Mouse (Mus musculus) kidney, adult 18-20 months (tissue): ENCODE results near the gene Thoc6.

Source experiments
- DNase-seq: peaks from one replicate; pipeline ENCODE4 v3.0.0; 2021

Thoc6 gene

DNA sequence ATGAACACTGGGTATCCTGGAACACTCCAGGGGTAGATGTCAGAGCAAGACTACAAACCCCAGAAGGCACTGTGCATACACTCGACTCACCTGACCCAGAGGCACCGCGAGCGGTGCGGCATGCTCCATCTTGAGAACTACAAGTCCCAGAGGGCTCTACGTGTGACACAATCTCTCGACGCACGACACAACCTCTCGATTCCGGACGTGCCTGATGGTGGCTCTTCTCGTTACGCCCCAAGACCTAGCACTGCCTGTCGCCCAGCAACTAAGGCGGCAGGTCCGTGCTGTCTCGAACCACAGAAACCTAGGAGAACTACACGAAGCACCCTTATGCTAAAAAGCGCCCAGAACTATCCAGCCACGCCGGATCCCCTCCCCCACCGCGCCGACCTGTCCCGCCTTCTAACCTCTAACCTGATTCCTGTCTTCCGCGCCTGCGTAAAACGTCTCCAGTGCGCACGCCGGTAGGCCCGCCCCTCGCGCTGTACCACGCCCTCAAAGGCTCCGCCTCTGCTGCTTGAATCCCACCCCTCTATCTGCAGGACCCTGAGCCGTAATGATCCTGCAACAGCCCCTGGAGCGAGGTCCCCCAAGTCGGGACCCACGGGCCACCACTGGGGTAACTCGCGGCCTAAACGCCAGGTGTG, at the start of gene Thoc6, which contains the start of gene Hcfc1r1:
Thoc6 (minus strand) TSS at position 459 of the 650 bp plus-strand sequence.
Hcfc1r1 (plus strand) TSS at position 173 of the 650 bp plus-strand sequence.
- peak; percentile 97 for DNase-seq

DNA sequence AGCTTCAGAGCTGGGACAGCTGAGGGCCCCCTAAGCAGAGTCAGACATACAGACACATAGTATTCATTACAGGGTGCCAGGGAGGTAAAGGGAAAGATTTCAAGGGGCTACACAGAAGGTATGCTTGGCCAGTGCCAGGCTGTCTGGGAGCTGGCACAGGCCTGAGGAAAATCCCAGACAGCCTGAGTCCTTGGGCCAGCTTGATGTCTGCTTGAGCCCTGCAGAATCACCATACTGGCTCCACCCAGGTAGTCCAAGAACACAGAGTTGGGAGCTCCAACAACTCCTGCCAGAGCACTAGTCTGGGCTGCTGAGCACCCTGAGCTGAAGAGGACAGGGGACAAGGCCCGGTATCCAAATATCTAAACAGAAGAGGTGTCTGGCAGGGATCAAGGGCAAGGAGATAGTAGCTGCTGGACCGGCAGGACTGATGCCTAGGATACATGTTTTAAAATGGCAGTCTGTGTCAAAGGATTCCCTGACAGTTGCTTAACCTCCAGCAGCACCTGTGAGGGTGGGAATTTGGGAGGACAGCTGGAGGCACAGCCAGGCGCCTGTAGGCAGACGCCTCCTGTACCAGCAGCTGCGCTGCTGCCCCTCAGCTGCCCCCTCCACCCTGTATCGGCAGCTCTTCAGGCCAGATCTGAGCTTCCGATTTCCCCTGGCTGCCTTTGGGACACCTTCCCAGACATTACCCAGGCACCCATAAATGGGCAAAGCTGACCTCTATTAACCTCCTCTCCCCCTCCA, 48.9 kb upstream of the Thoc6 start, which contains the start of gene 1520401A03Rik:
1520401A03Rik (minus strand) TSS at position 408 of the 750 bp plus-strand sequence.
- no peak for DNase-seq

DNA sequence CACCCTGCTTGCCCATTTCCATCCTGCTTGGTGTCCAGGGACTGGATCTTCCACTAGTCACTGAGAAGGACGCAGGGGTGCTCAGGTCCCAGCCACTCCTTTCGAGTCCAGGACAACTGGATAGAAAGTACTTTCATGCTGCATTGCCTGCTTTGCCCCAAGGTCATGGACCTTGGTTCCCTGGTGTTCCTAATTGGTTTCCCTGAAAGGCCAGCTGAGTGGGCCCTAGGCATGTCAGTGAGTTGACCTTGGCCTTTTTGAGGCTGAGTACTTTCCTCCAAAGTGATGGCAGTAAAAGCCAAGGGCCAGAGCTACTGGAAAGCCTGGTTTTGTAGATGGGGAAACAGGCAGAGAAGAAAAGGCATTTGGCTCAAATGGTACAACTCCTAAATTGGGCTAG, 48.2 kb upstream of the Thoc6 start:
- DNase-seq: no peak

DNA sequence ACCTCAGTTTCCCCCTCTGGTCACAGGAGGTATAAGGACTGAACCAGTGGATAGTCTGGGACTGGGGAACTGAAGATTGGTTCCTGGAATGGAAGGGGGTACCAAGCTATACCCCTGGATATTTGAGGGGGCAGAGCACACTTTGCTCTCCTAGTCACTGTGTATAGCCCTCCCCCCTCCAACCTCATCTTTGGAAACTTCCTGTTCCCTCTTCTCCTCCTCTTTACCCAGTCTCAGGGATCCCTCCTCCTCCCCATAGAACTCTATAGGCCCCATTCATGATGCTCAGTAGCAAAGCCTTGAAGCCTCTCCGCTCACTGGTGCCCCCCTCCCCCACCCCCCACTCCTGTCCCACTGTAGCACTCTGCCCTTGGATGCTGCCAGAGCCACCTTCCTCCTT, 45.8 kb upstream of the Thoc6 start:
- no peak for DNase-seq

DNA sequence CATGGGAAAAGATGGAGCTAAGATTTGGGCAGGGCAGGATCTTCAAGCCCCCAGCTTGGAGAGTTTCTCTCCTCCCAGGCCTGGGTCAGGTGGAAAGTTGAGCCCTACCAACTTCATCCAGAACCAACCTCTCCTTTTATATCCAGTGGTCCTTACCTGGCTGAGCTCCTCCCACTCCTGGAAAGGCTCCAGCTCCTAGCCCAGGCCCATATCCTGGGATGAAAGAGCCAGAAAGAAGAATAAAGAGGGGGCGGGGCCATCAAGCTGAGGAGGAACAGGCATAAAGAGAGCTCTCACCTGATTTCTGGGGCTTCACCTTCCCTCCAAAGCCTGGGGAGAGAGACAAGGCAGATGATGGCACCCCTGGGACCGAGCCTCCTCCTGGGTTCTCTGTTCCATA, 43.3 kb upstream of the Thoc6 start:
- no peak for DNase-seq

DNA sequence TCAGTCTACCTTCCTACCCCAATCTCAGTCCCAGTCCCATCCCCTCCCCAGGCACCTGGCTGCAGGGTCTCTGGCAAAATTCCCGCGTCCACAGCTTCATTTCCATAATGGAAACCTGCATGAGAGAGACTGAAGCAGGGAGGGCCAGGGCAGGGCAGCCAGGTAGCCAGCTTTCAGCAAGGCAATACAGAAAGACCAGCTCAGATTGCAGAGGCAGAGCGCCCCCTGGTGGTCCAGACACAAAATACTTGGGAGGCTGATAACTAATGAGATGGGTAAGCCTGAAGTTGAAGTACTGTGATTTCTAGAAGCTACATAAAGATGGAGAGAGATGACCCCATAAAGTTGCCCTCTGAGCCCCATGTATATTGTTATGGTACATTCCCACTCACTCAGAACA, 32.5 kb upstream of the Thoc6 start:
- peak; percentile 80 for DNase-seq

DNA sequence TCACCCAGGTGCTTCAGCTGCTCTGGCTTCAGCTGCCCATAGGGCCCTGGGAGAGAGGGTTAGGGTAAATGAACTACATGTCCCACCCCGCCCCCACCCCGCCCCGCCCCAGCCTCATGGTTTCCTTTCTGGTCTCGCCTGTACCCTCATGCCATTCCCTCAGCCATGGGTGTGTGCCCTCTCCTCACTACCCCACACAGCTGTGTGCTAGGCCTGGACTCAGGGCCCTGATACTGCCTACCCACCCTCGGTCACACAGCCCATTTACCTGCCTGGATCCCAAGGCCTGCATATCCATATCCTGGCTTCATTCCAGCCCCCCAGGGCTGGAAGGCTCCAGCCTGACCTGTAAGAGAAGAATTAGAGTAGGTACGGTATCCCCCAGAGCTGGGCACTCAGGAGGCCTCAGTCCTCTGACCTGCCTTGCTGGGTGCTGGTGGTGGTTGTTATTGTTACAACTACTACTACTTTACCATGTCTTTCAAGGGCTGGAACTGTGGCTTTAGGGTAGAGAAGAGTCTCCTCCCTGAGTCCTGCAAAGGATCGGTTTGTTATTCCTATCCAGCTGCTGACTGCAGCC, 31.9 kb upstream of the Thoc6 start:
- DNase-seq: no peak

DNA sequence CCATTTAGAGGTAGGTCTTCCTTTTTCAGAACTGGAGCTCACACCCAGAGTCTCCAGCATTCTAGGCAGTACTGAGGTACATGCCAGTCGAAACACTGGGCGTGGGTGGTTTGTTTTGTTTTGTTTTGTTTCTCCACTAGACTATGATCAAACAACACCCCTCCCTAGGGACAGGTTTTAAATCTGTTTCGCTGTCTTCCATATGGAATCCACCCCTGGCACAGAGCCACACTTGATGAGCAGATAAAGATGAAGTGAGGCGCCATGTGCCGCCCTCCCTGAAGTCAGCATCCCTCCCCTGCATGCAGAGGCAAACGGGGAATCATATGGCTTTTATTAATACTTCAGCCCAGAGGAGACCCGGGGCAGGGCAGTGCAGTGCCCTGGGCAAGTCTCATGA, 31.1 kb upstream of the Thoc6 start:
- DNase-seq: no peak

DNA sequence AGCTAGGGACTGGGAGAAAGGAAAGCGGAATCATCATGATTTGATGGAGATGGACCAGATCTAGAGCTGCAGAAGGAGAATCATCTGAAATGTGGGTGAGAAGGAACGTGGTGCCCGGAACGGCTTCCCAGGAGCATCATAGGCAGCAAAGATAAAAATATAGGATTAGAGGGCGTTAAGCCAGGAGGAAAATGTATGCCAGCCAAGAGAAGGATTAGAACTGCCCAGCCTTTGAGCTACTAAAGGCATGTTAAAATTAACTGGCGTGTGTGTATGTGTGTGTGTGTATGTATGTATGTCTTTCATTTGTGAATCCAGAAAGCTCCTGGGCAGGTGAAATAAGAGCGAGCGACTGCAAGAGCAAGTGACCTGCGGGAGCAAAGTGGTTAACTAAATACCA, 29.6 kb upstream of the Thoc6 start:
- no peak for DNase-seq

DNA sequence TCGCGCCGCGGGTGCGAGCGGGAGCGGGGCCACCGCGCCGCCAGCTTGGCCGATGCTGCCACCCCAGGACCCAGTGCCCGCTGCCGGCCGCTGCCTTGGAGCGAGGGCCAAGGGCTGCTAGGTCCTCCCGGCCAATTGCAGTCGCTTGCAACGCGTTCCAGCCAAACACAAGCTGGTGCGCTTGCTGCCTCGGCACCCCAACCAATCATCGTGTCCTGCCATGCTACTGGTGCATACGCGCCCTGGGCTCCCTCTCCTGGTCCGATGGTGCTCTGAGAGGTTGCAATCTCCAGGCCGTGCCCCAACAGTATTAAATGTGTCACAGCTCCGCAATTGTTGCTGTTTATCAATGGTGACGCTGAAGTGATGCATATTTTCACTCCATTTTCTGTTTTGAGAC, 26.4 kb upstream of the Thoc6 start:
- DNase-seq: peak; percentile 91

DNA sequence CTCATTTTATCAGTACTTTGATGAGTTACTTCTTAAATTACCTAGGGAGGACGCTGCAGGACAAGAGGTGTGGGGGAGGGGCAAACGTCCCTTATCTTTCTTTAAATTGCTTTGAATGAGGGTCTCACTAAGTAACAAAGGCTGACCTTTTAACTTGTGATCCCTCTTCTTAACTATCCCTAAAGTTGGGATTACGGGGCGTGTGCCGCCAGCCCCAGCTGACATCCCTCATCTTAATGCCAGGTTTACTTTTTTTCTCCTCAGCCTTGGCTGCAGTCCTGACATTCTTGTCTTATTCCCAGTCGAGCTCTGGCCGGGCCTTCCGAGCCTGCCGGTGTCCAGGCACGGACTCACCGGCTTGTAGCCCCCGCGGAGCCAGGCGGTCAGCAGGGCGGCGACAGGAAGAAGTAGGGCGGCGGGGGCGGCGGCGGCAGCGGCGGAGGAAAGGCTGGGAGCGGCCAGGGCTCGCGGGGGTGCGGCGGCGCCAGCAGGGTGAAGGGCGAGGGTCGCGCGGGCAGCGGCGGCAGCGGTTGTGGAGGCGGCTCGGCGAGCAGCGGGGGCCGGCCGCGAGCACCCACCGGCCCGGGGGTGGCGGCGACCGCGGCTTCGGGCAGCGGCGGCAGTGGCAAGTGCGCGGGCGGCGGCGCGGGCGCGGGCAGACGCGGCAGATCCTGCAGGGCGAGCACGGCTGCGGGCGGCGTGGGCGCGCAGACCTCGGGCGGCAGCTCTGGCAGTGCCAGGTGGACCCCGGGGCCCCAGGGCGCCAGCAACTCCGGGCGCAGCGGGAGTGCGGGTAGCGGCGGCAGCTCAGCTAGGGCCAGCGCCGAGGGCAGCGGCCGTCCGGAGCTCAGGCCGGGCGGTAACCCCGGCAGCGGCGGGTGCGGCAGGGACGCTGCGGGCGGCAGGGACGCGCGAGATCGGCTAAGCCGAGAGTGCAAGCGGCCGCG, 25.7 kb upstream of the Thoc6 start:
- DNase-seq: peak; percentile 51

DNA sequence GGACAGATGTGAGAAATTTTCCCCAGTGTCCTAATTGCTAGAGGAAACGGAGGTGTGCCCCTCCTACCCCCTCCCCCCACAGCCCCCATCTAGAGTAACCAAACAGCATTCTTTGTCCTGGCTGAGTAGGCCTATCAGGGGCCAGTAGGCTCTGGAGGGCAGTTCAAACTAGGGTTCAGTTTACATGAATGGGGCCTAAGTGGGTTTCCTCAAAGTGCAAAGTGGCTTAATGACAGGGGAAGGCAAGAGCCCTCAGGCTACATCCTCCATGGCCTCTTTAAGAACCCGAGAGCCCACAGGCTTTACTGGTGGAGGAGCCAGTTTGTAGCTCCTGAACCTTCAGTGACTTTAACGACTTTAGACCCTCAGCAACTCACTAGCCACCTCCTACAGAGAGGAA, 22.1 kb upstream of the Thoc6 start:
- DNase-seq: no peak

DNA sequence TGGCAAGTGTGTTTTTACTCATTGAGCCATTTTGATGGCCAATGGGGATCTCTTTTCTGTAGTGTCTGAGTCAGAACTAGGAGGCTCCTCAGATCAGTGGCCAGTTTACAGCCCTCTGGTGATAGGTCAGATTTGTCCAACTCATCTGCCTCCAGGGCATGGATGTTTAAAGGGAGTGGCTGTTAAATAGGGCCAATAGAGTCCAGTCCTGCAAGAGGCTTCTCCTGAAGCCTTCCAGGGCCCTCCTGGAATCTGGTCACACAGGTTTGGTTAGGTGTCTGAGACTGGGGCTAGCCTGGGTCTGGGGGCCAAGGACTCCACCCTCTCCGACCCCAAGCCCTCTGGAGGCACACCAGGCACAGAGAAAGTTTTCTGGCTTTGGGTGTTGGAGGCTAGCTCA, 20.8 kb upstream of the Thoc6 start:
- no peak for DNase-seq

DNA sequence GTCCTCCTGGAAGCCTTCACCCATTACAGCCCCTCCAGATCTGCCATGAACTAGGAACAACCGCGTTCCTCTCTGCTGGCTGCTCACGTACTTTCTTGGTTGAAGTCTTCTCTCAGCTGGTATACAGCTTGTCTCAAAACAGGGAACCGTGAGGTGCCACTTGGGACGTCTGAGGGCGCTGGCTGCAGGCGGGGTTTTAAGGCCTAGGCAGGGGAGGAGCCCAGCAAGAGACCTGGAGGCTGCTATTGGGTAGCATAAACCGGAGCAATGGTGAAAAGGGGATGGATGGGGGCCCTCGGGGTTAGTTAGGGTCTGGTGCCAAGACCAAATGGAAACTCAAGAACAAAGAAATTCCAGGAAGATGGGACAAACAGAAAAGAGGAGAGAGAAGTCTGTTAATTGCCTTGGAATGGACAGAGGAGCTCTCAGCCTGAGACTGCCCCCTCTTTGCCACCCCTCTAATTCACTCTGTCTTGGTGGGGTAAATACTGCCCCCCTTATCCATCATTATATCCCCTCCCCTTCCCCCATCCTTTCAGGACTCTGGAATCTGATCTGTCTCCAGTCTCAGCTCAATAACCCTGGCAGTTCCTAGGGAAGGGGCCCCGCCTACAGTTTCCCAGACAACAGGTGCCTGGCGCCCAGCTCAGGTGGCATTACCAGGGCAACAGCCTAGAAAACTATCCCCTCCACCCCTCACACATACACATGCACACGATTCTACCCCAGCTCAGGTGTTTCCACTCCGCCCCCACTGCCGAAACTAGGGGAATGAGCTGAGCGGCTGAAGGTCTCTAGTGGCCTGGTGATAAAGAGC, 10.4 kb upstream of the Thoc6 start, which contains the start of gene Cldn9:
Cldn9 (minus strand) TSS at position 171 of the 817 bp plus-strand sequence.
- DNase-seq: peak; percentile 7

DNA sequence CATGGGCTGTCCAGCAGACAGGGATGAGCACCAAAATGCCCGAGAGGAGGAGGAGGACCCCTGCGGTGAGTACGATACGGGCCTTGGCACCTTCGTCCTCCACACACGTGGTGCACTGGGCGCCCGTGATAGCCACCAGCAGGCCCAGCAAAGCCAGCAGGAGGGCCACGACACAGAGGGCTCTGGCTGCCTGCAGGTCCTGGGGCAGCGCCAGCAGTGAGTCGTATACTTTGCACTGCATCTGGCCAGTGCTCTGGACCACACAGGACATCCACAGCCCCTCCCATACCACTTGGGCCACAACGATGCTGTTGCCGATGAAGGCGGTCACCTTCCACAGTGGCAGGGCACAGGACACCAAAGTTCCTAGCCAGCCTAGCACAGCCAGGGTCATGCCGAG, 9.5 kb upstream of the Thoc6 start:
- no peak for DNase-seq

DNA sequence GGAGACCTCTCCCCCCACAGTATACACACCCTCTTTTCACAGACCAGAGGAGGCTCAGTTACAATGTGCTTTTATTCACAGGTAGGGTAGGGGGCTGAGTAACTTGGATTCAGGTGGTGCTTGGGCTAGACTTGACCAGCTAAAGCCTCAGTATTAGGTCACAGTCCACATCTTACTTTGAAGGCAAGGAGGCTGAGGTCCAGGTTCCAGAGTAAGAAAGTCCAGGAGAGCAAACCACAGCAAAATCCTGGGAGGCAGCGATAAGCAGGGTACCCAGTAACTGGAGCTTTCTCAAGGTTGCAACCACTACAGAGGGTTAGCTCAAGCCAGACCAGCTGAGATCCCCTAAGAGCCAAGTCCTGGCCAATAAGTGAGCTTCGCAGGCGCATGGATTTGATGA, 8.8 kb upstream of the Thoc6 start:
- peak; percentile 13 for DNase-seq

DNA sequence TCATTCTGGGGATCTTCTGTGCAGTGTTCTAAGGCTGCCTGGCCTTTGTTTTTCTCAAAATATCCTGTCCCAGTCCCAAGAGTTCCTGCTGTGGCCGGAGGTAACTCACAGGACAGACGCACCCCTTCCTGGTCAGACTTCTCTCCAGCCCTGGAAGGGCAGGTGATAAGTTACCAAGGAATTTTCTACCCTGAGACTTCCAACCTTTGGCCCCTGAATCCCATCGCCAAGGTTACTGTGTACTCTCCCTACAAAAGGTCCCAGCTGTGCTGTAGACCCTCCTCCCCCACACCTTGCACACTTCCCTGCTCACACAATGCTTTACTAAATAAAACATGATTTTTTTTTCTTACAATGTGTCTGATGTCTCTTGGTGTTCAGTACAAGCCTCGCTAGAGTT, 8.4 kb upstream of the Thoc6 start:
- DNase-seq: no peak

DNA sequence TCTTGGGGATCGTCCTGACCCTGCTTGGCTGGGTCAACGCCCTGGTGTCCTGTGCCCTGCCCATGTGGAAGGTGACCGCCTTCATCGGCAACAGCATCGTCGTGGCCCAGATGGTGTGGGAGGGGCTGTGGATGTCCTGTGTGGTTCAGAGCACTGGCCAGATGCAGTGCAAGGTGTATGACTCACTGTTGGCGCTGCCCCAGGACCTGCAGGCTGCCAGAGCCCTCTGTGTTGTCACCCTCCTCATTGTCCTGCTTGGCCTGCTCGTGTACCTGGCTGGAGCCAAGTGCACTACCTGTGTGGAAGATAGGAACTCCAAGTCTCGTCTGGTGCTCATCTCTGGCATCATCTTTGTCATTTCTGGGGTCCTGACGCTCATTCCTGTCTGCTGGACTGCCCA, 7.4 kb upstream of the Thoc6 start:
- DNase-seq: no peak

DNA sequence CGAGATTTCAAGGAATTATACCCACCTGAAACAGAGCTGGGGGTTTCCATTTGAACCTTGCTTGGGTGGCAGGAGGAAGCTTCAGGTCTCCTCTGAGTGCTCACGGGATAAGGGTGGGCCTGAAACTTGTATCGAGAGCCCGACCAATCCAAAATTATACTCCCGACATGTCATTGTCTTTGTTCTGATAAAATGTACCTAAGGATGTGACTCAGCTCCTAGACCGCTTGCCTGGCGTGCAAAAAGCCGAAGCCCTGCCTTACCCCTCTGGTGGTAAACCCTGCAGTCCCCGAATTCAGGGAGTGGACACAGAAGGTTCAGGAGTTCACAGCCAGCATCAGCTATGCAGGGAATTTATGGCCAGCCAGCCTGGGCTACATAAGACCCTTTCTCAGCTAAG, 6.7 kb upstream of the Thoc6 start:
- DNase-seq: no peak

DNA sequence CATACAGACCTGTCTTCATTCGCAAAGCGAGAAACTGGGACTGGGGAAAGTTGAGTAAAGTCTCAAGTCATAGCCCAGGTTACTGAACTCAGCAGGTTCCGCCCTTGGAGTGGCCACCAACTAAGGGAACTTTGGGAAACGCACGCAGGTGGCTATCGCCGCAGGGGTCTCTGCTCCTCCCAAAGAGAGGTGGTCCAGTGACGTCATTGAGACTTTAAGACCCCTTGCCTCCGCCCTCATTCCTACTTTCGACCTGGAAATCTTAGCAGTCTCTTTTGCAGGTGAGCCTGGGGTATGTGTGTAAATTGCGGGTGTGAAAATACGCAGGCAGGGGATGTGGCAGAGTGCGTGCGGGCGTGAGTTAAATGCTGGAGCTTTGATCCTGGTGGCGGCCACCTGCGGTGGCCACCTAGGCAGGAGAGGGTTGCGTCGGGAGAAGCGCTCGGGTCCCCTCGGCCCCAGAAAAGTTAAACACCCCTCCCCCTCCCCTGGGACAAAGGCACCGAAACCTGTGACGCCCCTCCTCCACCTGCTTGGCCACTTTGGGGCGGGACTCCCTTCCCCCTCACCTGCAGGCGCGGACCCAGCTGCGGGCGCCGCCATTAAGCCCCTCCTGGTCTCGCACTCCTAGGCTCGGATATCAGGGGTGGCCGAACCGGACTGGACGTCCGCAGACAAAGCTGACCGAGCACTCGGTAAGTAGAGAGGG, 5.6 kb upstream of the Thoc6 start, which contains the start of gene Cldn6:
Cldn6 (plus strand) TSS at position 123 of the 709 bp plus-strand sequence.
- no peak for DNase-seq

DNA sequence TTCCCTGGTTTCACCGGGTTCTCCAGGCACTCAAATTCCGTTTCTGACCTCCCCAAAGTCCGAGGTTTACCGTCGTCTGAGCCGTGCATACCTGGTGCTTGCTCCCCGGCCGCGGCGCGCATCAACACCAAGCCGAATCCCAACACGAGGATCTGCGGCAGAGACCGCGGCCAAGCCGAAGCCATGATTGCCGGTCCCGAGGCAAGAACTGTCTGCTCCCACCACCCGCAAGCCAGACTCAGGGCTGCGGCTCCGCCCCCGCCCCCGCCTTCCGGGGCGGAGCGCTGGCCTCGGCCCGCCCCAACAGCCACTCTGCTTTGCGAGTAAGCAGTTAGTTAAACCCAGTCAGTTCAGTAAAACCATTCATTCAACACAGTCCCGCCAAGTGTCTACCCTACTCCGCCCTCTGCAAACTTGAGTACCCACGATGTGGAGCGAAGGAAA, 3.6 kb upstream of the Thoc6 start, which contains the start of gene Tnfrsf12a:
Tnfrsf12a (minus strand) TSS at position 233 of the 444 bp plus-strand sequence.
- DNase-seq: peak; percentile 90
